Mouse (Mus musculus) kidney, embryonic 15.5 days (tissue): ENCODE measurements at regions not wholly inside any gene's neighbourhood (a gene's known extent, or its start where the extent isn't known, plus 50 kb on each side); places are given as distances from the start of the nearest gene placed in this dataset.
A peak's percentile ranks its signal among the peaks of the same experiment; 100 is the strongest.

Source experiments
- ATAC-seq: fragments of 200-750 bp; cut with Nextera tagmentation; replicated peaks from 2 replicates; pipeline ENCODE4 v1.8.0; 2017; ENCODE audit warnings: moderate TSS enrichment; ENCODE audit not compliant: low FRiP score
- H3K27ac ChIP-seq: fragments of 300-500 bp; sonication (generic); 2 replicates; pipeline ENCODE4 v1.5.1; 2015; ENCODE audit warnings: mild to moderate bottlenecking, inconsistent platforms
- H3K27me3 ChIP-seq: fragments of 300-500 bp; sonication (generic); 2 replicates; pipeline ENCODE4 v1.6.1; 2015; ENCODE audit warnings: inconsistent platforms
- H3K36me3 ChIP-seq: fragments of 300-500 bp; sonication (generic); 2 replicates; pipeline ENCODE4 v1.6.1; 2015; ENCODE audit warnings: inconsistent platforms
- H3K4me1 ChIP-seq: fragments of 300-500 bp; sonication (generic); 2 replicates; pipeline ENCODE4 v1.6.1; 2015; ENCODE audit warnings: inconsistent platforms
- H3K4me2 ChIP-seq: fragments of 300-500 bp; sonication (generic); 2 replicates; pipeline ENCODE4 v1.6.1; 2015; ENCODE audit warnings: moderate library complexity, mild to moderate bottlenecking, inconsistent platforms
- H3K4me3 ChIP-seq: fragments of 300-500 bp; sonication (generic); replicated peaks from 2 replicates; pipeline ENCODE4 v1.5.1; 2015; ENCODE audit warnings: mild to moderate bottlenecking, inconsistent platforms
- H3K9ac ChIP-seq: fragments of 300-500 bp; sonication (generic); 2 replicates; pipeline ENCODE4 v1.6.1; 2015; ENCODE audit warnings: mild to moderate bottlenecking, inconsistent platforms
- H3K9me3 ChIP-seq: fragments of 300-500 bp; sonication (generic); replicated peaks from 2 replicates; pipeline ENCODE4 v1.6.1; 2016; ENCODE audit warnings: inconsistent platforms
- WGBS: fragments of 180-500 bp; shearing (Covaris S2); methylation state at CpG from one replicate; pipeline ENCODE4 v1.1.7; 2015; ENCODE audit warnings: mixed read lengths; 5-methylcytosine and 5-hydroxymethylcytosine counted together

- H3K4me2 ChIP-seq = peak overlapping the region; percentile 15; the same call in 1 of the 2 replicates
- no peaks in the 10 kb centered on the region for H3K36me3 ChIP-seq
- no peaks in the 10 kb centered on the region for H3K9me3 ChIP-seq
- peak overlapping the region; percentile 39 for H3K27ac ChIP-seq
- H3K4me3 ChIP-seq = no peak overlapping the region
- no peak for ATAC-seq
- WGBS = 32% methylated on average over 8 of the region's 8 CpGs
- no peak overlapping the region for H3K9ac ChIP-seq
- no peaks in the 10 kb centered on the region for H3K27me3 ChIP-seq
- peaks cover 10% of the 10 kb centered on the region for H3K4me1 ChIP-seq
These were observed 51.3 kb upstream of the S1pr1 start for GRCm38 (mm10) chr3:115766153-115766552.

GRCm38 (mm10) chr3:115768290-115768689 lies 53.4 kb upstream of the S1pr1 start:
- H3K27ac ChIP-seq = peak overlapping the region; percentile 51; the same call in 1 of the 2 replicates
- H3K4me1 ChIP-seq = peaks cover 4% of the 10 kb centered on the region
- no peak overlapping the region for H3K4me3 ChIP-seq
- ATAC-seq = no peak
- H3K9me3 ChIP-seq = no peaks in the 10 kb centered on the region
- no peak overlapping the region for H3K9ac ChIP-seq
- H3K27me3 ChIP-seq = no peaks in the 10 kb centered on the region
- no peaks in the 10 kb centered on the region for H3K36me3 ChIP-seq
- 85% methylated on average over 1 of the region's 1 CpGs for WGBS
- no peak overlapping the region for H3K4me2 ChIP-seq

- Histone ChIP-seq H3K9me3 (no peaks in the 10 kb centered on the region), H3K4me3 (no peak overlapping the region), H3K36me3 (no peaks in the 10 kb centered on the region), H3K4me1 (no peaks in the 10 kb centered on the region), H3K27me3 (no peaks in the 10 kb centered on the region), H3K4me2 (no peak overlapping the region), H3K9ac (no peak overlapping the region), H3K27ac (0 out of 2 replicates have a peak overlapping the region, but pooled peaks have one; percentile 51)
- no peak; the same call in 1 of the 2 replicates for ATAC-seq
- 79% methylated on average over 19 of the region's 19 CpGs for WGBS
These were observed 54.1 kb upstream of the S1pr1 start for GRCm38 (mm10) chr3:115768761-115769530.

GRCm38 (mm10) chr3:115772676-115773075 lies 57.8 kb upstream of the S1pr1 start:
- H3K4me2 ChIP-seq = no peak overlapping the region
- WGBS = 77% methylated on average over 5 of the region's 5 CpGs
- ATAC-seq = no peak
- no peak overlapping the region for H3K9ac ChIP-seq
- no peak overlapping the region for H3K4me3 ChIP-seq
- no peaks in the 10 kb centered on the region for H3K9me3 ChIP-seq
- H3K36me3 ChIP-seq = no peaks in the 10 kb centered on the region
- no peaks in the 10 kb centered on the region for H3K4me1 ChIP-seq
- H3K27me3 ChIP-seq = no peaks in the 10 kb centered on the region
- H3K27ac ChIP-seq = no peak overlapping the region

- no peak overlapping the region for H3K27ac ChIP-seq
- no peak for ATAC-seq
- no peak overlapping the region for H3K4me2 ChIP-seq
These were observed 59.4 kb upstream of the S1pr1 start for GRCm38 (mm10) chr3:115774321-115774720.

GRCm38 (mm10) chr3:115774723-115775122 lies 59.9 kb upstream of the S1pr1 start:
- no peak overlapping the region for H3K4me2 ChIP-seq
- H3K4me3 ChIP-seq = no peak overlapping the region
- H3K9me3 ChIP-seq = no peaks in the 10 kb centered on the region
- no peaks in the 10 kb centered on the region for H3K36me3 ChIP-seq
- H3K9ac ChIP-seq = no peak overlapping the region
- H3K27ac ChIP-seq = no peak overlapping the region
- no peaks in the 10 kb centered on the region for H3K27me3 ChIP-seq
- WGBS = 70% methylated on average over 4 of the region's 4 CpGs
- no peak for ATAC-seq
- no peaks in the 10 kb centered on the region for H3K4me1 ChIP-seq

More at GRCm38 (mm10) chr3:115774321-115774720, 59.4 kb upstream of the S1pr1 start:
- H3K27me3 ChIP-seq = no peaks in the 10 kb centered on the region
- no peak overlapping the region for H3K9ac ChIP-seq
- no peak overlapping the region for H3K4me3 ChIP-seq
- H3K36me3 ChIP-seq = no peaks in the 10 kb centered on the region
- WGBS = 81% methylated on average over 8 of the region's 8 CpGs
- no peaks in the 10 kb centered on the region for H3K9me3 ChIP-seq
- H3K4me1 ChIP-seq = no peaks in the 10 kb centered on the region

- Histone ChIP-seq H3K4me3 (no peak overlapping the region), H3K4me2 (no peak overlapping the region), H3K27me3 (no peaks in the 10 kb centered on the region), H3K9me3 (no peaks in the 10 kb centered on the region), H3K9ac (no peak overlapping the region), H3K27ac (no peak overlapping the region), H3K36me3 (no peaks in the 10 kb centered on the region), H3K4me1 (no peaks in the 10 kb centered on the region)
- no peak for ATAC-seq
- WGBS = 85% methylated on average over 10 of the region's 10 CpGs
These were observed 64.4 kb upstream of the S1pr1 start for GRCm38 (mm10) chr3:115779144-115779890.

GRCm38 (mm10) chr3:115779906-115780305 lies 65.0 kb upstream of the S1pr1 start:
- H3K27me3 ChIP-seq = no peaks in the 10 kb centered on the region
- no peaks in the 10 kb centered on the region for H3K36me3 ChIP-seq
- H3K9ac ChIP-seq = no peak overlapping the region
- H3K27ac ChIP-seq = no peak overlapping the region
- no peaks in the 10 kb centered on the region for H3K9me3 ChIP-seq
- 83% methylated on average over 5 of the region's 5 CpGs for WGBS
- ATAC-seq = no peak
- H3K4me3 ChIP-seq = no peak overlapping the region
- no peak overlapping the region for H3K4me2 ChIP-seq
- H3K4me1 ChIP-seq = no peaks in the 10 kb centered on the region

- no peaks in the 10 kb centered on the region for H3K36me3 ChIP-seq
- H3K27ac ChIP-seq = no peak overlapping the region
- no peak overlapping the region for H3K4me3 ChIP-seq
- no peaks in the 10 kb centered on the region for H3K4me1 ChIP-seq
- ATAC-seq = no peak
- no peak overlapping the region for H3K4me2 ChIP-seq
- no peaks in the 10 kb centered on the region for H3K9me3 ChIP-seq
- no peak overlapping the region for H3K9ac ChIP-seq
- H3K27me3 ChIP-seq = no peaks in the 10 kb centered on the region
These were observed 67.9 kb upstream of the S1pr1 start for GRCm38 (mm10) chr3:115782726-115783125.

- no peaks in the 10 kb centered on the region for H3K36me3 ChIP-seq
- H3K4me3 ChIP-seq = no peak overlapping the region
- H3K4me1 ChIP-seq = no peaks in the 10 kb centered on the region
- no peak overlapping the region for H3K4me2 ChIP-seq
- H3K27ac ChIP-seq = no peak overlapping the region
- no peak for ATAC-seq
- 86% methylated on average over 1 of the region's 1 CpGs for WGBS
- H3K9me3 ChIP-seq = no peaks in the 10 kb centered on the region
- H3K27me3 ChIP-seq = no peaks in the 10 kb centered on the region; the same call in 1 of the 2 replicates
- no peak overlapping the region for H3K9ac ChIP-seq
These were observed 72.5 kb upstream of the S1pr1 start for GRCm38 (mm10) chr3:115787360-115787759.

- H3K9me3 ChIP-seq = no peaks in the 10 kb centered on the region
- WGBS = 51% methylated on average over 3 of the region's 3 CpGs
- no peaks in the 10 kb centered on the region for H3K36me3 ChIP-seq
- H3K4me3 ChIP-seq = no peak overlapping the region
- H3K27ac ChIP-seq = no peak overlapping the region
- H3K27me3 ChIP-seq = no peaks in the 10 kb centered on the region; the same call in 1 of the 2 replicates
- ATAC-seq = no peak
- no peaks in the 10 kb centered on the region for H3K4me1 ChIP-seq
- no peak overlapping the region for H3K9ac ChIP-seq
- H3K4me2 ChIP-seq = no peak overlapping the region
These were observed 73.7 kb upstream of the S1pr1 start for GRCm38 (mm10) chr3:115788525-115788924.

GRCm38 (mm10) chr3:115789063-115789462 lies 74.2 kb upstream of the S1pr1 start:
- no peaks in the 10 kb centered on the region for H3K9me3 ChIP-seq
- no peak overlapping the region for H3K27ac ChIP-seq
- H3K4me1 ChIP-seq = no peaks in the 10 kb centered on the region
- WGBS = 74% methylated on average over 6 of the region's 6 CpGs
- H3K9ac ChIP-seq = no peak overlapping the region
- H3K4me2 ChIP-seq = no peak overlapping the region
- no peak overlapping the region for H3K4me3 ChIP-seq
- H3K36me3 ChIP-seq = no peaks in the 10 kb centered on the region
- ATAC-seq = no peak
- no peaks in the 10 kb centered on the region; the same call in 1 of the 2 replicates for H3K27me3 ChIP-seq
